Mouse (Mus musculus): ENCODE measurements around the gene Zscan4-ps1.
"Not testable (repeated sequence)": the region's sequence is repeated elsewhere in the genome, so short reads cannot be mapped to it uniquely, and the experiment has no call there.

Zscan4-ps1 gene

DNA sequence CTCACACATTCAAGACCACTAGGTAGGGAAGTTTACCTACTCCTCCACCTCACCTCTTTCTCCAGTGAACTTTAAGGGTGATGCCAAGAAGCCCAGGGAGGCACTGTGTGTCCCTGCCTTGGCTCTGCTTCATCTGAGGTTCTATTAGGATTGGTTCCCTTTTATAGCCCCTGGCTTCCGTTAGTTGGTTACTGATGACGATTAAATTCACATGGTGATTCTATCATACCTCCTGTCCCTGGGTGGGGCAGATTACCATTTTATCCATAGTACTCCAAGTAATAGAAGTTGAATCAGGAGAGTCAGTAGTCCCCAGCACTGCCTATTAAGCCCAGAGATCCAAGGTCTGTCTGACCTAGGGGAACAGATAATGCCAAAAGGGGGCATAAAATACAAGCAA, at the start of gene Zscan4-ps1:
Gene Zscan4-ps1, minus strand, starts transcription at position 101 of the 400 bp plus-strand sequence.
- not testable (repeated sequence) for ATAC-seq (ENCODE audit: insufficient number of reproducible peaks, low FRiP score, low TSS enrichment)
